Mouse (Mus musculus): ENCODE measurements at regions not wholly inside any gene's neighbourhood (a gene's known extent, or its start where the extent isn't known, plus 50 kb on each side); places are given as distances from the start of the nearest gene placed in this dataset.

DNA sequence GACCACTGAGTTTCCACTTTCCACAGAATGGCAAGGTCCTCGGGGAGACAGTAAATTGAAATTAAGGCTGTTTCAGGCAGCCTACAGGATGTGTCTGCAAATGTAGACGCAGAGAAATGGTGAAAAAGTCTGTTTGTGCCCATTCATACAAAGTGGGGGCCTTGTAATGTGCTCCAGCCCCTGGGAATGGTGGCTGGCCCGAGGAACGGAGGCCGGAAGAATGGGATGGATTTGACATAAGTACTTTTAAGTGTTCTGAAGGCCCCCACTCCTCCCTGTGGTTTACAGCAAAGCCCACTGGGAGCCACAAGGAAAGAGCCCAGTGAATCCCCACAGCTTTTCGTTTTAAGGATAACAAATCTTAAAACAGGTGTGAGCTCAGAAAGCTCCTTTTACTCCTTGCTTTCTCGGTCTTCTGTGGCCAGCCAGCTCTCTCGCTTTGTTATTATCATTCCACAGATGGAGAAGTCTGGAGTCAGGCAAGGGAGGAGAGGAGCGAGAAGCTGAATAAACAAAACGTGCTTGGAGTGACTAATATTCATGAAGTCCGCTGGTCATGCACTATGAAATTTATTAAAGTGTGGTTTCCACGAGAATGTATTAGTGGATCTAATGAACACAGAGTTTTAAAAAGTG, 337.7 kb downstream of the Hlx start:
- CTCF ChIA-PET, result no interaction called here

DNA sequence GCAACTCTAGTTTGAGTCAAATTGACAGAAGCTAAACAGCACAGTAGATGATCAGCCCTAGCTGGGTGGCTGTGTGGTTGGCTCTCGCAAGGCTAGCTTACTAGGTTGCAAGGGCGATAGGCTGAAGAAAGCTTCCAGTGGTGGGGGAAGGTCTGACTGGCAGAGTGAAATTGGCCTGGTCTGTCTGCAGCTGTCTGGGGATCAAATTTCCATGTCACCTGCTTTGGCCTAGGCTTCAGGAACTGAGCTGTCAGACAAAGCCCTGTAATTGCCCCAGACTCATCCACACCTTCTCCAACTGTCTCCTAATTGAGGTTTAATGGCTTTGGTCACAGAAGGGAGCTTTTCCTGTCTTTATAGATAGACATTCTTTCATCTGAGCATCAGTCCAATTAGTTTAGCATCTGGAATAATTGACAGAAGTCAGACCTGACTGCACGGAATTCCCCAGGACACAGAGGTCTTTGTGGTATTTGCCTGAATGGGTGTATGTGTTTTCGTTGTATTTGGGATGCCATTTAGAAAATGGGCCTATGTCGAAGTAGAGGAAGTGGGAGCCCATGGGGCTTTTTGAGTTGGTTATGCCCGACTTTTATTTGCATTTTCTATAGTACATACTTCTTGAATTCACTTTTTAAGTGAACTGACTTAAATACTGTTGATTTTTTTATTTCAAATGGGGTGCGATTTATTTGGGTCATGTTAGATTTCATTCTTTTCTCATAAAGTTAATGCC, 348.2 kb downstream of the Hlx start:
- CTCF ChIA-PET, result no interaction called here

DNA sequence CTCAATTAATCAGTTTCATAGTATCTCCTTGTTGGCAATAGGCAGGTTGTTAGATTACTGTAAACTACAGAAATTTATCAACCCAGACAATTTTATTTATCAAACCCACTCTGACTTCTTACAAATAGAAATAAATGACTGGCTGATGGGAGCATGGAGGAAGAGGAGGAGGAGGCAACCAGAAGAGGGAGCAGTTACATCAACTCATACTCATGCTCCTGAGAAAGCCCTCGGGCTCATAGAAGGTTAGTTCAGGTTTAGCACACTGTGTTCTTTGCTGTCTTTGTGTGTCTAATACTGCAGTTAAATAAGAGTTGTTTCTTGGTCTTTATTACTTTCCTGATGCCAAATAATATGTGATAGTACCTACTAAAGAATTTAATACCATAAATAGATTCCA, 344.6 kb upstream of the 1700056E22Rik start:
- CTCF ChIA-PET, result interaction anchor here (0.5 kb wide), 1 partner anchor 396 kb away, joined by 3 read pairs; no protein-coding TSS in a partner anchor

DNA sequence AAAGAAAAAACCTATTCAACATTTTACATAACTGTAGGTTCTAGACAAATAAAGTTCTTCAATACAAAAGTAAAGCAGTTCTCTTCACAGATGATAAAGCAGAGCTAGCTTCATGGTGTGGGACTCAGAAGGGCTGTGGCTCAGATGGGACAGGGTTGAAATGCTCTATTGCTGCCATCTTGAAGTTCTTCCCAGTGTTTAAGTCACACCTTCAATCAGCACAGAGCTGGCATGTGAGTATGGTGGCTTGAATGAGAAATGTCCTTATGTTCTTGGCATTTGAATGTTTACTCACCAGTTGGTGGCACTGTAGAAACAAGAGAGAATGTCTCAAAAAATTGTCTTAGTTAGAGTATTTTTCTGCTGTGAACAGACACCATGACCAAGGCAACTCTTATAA, 330.9 kb upstream of the 1700056E22Rik start:
- CTCF ChIA-PET, result no interaction called here

DNA sequence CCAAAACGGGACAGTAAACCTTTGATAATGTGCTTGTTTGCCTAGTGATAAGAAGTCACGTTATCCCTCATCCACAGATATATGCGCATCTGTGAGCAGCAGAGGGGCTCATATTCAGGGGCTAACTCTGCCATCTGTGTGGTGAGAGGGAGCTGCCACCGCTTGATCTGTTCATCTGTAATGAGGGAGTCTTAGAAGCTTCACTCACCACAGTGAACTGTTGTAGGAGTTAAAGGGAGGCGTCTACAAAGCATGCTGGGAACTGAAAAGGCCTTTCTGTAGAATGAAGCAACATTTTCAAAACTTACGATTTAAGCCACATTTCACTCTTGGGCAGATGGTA, 324.1 kb upstream of the 1700056E22Rik start:
- CTCF ChIA-PET, result no interaction called here

DNA sequence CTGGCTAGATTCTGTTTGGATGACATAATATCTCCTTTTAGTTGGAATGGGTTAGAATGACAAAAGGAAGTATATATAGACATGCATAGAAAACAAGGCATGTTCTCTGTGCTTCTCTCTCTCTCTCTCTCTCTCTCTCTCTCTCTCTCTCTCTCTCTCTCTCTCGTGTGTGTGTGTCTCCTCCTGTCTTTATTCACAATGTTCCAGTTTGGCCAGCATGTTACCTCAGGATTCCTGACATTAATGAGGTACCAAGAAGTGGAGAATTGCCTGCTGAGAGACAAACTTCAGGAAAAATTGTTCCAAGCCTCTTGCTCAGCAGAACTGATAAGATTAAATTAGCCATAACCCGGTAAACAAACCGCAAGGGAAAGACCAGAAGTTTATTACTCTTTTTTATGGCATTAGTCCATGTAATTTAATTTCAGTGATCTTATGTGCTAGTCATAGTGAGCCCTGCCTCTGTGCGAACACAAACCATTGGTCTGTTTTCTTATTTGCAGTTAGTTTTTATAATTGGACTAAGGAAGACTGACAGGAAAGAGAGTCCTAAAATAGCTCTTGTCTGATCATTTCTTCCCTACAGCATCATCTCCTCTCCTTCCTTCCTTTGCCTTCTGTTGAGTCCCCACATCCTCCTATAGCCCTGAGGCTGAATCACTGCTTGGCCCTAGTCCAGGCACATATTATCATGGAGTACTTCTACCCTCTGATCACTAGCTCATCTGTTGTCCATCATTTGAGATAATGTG, 323.5 kb upstream of the 1700056E22Rik start:
- CTCF ChIA-PET, result no interaction called here

DNA sequence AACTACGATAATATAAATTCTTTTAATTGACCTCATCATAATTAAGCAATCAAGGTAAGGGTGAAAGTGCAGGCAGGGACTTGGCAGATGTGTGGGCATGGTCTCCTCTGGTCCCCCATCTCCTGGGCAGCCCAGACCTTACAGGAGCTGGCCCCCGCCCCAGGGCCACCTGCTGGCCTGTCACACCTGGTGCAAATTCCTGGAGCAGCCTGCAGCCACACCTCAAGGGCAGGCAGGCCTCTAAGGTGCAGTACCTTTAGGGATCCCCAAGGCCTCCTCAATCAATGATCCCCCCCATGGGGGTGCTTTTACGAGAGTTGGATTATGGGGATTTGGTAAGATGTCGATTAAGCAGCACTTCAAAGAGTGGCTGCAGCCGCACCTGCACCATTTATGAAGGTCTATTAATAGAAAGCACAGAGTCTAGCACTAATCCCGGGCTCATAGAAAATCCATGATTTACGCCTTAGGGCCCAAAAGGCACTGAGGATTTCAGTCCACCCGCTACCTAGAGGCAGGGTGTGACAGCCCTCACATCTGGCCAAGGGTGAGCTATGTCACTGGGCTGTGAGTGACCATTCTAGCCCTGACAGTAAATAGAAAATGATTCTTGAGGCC, 319.8 kb upstream of the 1700056E22Rik start:
- CTCF ChIA-PET, result no interaction called here

DNA sequence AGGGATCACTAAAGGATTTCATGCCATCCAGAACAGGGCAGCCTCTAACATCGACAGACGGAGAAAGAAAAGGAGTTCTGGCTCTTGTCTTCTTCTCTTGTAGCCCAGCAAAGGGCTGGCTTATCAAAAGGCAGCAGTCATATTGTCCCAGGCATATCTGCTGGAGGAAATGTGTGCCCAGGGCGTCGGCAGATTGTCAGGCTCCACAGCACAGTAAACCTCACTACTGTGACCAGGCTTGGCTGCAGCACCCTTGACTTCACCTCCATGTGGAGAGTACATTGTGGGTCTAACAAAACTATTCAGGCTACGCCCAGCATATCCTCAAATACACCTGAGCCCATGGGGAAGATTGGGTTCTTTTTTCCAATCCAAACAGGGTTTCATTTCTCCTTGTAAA, 317.7 kb upstream of the 1700056E22Rik start:
- CTCF ChIA-PET, result no interaction called here

DNA sequence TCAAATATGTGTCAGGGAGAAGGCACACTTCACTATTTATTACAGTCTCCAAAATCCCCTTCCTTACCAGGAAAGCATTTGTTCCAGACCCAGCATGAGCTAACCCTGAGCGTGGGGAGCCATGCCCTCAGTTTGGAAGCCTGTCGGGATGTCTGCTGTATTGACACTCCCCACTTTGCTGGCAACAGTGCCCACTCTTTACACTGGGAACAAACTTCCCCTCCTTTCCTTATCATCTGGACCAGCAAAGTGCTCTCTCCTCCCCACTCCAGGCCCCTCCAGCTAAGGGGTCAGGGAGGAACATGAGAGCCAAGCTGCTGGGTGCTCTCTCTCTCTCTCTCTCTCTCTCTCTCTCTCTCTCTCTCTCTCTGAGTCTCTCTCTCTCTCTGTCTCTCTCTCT, 310.7 kb upstream of the 1700056E22Rik start:
- CTCF ChIA-PET, result no interaction called here

DNA sequence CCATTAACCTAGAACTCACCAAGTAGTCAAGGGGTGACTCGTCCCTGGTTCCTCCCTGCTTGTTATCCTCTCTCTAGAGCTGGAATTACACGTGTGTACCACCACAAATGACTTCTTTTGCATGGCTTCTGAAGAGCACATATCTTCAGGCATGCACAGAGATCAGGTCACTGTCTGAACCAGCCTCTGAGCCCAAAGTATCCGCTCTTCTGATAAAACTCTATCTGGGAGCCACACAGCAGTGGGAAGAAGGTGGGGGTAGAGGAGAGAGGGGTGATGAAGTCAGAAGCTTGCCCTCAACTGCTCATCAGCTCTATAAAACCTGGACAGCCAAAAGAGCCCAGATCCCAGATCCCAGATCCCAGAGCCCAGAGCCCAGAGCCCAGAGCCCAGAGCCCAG, 301.9 kb upstream of the 1700056E22Rik start:
- CTCF ChIA-PET, result no interaction called here

DNA sequence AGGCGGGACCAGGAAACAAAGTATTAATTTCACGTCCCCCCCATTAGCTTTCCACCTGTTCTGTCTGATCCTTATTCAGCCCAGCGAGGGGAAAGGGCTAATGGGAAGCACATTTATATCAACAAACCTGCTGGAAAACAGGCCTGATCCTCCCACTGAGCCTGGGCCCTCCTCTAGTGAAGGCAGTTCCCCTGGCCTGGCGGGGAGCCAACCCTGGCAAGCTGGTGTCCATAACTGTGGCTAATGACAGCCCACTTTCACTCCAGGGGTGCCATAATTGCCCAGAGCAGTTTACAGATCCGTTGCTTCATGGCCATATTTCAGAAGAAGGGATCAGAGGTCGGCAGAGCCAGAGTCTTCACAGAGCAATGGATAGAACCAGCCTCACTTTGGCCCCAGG, 301.2 kb upstream of the 1700056E22Rik start:
- CTCF ChIA-PET, result interaction anchor here (0.6 kb wide), 1 partner anchor 11 kb away, joined by 4 read pairs; no protein-coding TSS in a partner anchor

DNA sequence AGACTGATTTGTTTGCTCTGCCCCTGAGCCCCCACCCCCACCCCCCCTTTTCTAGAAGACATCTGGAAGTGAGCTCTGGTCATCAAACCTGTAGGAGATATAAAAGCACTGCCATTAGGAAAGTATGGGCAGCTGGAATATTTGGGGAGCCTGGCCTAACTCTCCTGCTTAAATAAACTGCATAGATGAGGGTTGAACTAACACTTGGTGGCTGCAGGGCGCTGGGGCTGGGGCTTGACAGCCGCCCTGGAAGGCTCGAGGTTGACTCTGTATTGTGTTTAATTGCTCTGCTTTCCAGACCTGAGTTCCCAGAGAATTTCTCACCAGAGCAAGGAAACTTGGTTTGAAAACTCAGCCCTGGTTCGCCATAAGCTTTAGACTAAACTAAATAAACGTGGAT, 300.7 kb upstream of the 1700056E22Rik start:
- CTCF ChIA-PET, result interaction anchor here (0.6 kb wide), 1 partner anchor 11 kb away, joined by 4 read pairs; no protein-coding TSS in a partner anchor

DNA sequence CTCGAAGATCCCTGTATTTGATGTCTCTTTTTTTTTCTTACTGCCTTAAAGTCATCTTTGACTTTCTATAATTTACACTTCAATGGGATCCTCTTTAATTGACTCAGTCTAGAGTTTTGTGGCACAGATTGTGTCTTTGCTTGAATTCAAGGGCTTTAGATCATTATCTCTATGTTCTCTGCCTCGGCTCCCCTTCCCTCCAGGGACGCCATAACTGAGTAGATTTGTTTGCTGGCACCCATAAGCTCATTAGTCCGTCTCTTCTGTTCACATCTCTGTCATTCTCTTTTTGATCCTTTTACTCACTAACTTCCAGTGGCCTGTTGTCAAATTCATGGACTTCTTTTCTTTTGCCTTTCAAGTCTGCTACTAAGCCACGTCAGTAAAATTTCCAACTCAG, 299.0 kb upstream of the 1700056E22Rik start:
- CTCF ChIA-PET, result no interaction called here

DNA sequence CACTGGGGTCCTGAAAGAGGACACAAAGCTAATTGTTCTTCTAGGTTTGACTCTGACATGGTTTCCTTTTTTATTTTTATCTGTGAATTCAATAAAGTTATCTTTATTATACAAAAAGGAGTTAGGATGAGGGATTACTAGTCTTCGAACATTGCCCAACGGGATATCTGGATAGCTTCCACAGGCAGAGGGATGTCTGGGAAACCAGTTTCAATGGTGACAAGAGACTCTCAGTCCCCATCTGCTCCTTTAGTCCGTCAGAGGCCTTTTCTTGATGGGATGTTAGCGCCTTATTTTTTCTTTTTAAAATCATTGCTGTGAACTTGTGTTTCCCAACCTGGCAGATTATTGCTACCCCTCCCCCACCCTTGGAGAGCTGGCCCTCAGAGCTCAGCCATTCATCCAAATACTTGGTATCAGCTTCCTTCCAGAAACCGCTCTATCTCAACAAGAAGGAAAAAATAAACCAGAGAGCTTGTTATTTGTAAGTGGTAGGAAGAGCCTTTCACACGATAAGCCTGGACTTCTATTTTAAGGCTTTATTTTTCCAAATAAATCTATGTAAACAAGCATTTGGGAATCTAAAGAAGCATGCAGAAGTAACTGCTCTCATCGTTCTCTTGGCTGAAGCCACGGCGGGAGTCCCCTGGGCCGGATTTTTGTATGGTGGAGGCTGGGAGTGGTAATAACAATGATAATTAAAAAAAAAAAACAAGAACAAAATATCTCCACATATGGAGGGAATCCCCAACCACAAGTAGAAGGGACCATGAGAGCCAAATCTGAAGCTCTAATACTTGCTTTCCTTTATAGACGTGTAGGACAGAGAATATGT, 296.6 kb upstream of the 1700056E22Rik start:
- CTCF ChIA-PET, result no interaction called here

DNA sequence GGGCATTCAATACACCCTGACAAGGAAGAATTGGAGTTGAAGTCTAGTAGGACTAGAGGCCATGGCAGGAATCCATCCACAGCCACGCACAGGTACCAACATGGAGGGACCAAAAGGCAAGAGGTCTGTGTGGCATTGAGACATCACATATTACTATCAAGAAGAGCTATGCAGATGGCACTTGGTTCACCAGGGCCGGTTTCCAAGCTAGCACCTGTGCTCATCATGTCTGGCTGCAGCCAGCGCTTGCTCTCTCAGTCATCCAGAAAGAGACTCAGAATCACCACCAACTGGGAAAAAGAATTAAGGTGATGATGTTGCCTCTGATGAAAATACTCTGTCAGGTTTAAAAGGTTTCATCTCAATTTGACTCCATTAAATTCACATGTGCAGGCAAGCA, 292.1 kb upstream of the 1700056E22Rik start:
- CTCF ChIA-PET, result no interaction called here

DNA sequence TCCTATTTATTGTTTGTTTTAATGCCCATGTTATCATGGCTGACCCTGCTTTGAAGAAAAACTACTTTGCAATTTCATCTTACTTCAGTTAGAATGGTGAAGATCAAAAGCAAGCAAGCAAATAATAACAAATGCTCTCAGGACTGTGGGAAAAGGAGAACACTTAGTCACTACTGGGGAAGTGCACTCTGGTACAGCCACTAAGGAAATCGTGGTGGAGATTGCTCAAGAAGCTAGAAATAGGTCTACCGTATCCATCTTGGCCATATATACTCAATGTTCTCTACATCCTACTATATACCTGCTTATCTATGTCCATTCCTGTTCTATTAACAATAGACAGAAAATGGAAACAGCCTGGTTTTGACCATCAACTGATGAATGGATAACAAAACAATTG, 290.1 kb upstream of the 1700056E22Rik start:
- CTCF ChIA-PET, result no interaction called here

DNA sequence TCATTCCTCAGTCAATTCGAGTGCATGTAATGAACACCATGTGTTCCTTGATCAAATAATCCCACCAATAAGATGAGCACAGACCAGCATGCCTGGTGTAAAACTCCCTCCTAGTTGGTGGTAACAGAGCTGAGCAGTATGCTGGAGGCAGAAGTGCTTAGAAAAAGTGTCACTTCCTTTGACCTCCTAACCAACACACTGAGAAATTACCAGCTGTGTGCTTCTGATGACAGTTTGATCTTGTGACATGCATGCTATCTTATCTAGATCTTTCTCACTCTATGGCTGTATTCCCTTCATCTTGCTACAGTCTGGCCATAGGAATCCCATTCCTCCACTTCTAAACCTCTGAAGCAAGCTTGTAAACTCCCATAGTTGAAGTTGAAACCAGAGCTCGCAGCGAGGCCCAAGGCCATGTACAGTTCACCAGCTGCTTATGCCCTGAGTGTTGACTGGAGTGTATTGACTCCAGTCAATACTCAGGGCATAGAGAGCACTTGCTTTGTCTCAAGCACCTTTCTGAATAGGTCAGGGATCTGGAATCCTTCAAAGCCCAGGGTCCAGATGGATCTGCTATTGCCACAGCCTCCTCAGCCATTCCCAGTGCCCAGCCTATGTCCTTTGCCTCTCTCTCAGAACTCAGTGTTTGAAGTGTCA, 286.5 kb upstream of the 1700056E22Rik start:
- CTCF ChIA-PET, result no interaction called here

DNA sequence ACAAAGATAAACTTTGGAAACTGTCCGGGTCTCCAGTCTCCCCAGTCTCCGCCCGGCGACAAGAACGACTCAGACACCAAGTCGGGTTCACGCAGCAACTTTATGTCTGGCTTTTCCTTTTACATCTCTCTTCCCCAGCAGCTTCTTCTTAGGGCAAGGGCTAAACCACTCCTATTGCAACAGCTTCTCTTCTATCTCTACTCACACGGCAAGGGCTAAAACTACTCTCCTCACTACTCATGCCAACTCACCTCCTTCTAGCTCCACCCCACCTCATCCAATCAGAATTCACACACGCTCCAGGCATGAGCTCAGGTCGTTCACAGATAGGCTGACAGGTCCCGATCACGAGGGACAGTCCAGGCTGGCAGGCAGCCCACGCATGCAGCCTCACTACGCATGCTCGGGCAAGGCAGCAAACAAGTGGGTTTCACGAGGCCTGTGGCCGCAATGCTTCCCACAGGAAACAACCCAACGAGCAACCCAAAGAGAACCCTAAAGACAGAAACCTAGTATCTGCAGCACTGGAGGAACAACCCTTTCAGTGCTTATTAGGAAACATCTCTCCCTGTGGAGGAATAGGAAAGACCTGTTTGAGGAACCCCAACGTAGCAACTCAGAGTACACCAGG, 276.2 kb upstream of the 1700056E22Rik start:
- CTCF ChIA-PET, result no interaction called here

DNA sequence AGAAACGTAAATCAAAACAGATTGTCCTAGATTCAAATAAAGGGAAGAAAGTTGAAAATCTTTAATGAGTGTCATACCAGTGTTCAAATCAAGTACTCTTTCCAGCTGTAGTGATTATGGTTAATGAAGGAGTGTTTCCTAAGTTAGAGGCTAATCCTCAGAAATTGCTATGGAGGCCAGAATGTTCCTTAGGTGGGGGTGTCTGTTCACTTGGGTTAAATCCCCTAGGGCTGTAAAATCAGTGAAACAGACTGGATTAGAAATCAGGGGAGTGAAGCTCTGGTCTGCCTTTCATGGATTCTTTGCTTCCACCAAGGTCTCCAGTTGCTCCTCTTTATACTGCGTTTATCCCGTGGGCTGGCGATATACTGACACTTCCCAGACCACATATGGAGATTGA, 270.7 kb upstream of the 1700056E22Rik start:
- CTCF ChIA-PET, result no interaction called here

DNA sequence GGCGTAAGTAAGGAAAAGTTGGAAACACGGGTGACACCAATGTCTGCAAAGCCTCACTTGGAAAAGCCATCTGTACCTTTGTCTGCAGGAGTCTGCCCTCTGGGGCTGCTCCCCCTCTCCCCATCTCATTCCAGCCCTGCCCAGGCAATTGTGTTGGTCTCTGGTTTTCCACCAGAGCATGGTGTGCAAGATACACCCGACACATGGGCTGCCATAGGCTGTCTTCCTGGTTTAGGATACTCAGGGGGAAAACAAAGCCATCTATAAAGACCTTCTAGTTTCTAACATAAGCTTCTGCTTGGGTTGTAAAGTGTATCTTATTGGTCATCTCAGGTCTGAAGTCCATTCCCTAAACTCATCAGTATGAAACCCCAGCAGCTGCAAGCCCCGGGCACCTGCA, 270.1 kb upstream of the 1700056E22Rik start:
- CTCF ChIA-PET, result no interaction called here

DNA sequence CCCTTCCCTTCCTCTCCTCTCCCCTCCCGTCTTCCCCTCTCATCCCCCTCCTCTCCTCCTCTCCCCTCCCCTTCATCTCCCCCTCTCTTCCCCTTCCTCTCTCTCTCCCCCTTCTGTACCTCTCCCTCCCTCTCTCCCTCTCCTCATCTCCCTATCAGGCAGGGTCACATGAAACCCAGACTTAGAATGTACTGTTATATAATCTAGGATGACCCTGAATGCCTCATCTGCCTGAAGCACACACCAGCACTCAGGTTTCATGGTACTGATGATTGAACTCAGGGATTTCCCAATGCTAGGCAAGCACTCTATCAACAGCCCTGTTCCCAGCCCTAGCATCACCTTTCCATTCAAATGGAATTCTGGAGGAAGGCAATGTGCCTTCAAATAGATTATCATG, 264.6 kb upstream of the 1700056E22Rik start:
- CTCF ChIA-PET, result no interaction called here

Measured in spleen, embryonic (tissue).